21 mouse cellular contexts compared by ENCODE assay signal in the genomic region with DNA sequence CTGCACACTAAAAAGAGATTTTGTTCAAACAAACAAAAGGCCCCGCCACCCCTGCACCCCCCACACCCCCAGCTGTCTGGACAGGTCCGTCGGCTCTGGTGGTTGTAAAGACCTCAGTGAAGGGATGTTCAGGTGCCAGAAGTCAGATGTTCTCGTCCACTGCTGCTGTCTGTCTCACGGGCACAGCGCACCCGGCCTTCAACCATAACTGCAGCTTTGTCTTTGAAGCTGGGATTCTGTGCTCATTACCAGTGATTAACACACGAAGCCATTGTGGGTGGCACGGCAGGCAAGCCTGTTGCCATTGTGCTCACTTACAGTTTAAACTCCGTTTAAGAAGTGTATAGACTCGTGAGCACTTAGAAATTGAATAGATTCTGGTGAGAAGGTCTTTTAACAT.
DNase-seq lines count a peak whose midpoint lies in the region; ATAC-seq and TF ChIP-seq lines count a peak whose summit lies in the region.
"Had no signal": no experiment of that assay in that cellular context is flagged by ENCODE, and none has a peak within 500 bp of the region (broad histone marks: within the 10 kb centered on the region; RNA-seq: fewer than 3 reads in every experiment).

No protein-coding gene starts in this region.

- no peaks in the 10 kb centered on the region for H3K27me3 ChIP-seq in forebrain, embryonic 12.5 days
- H3K27me3 ChIP-seq in forebrain, embryonic 15.5 days = no peaks in the 10 kb centered on the region
- 0 out of 2 replicates have a peak, but pooled peaks cover 3% of the 10 kb centered on the region for H3K27me3 ChIP-seq in forebrain, embryonic 14.5 days (replicated peaks; ENCODE audit: control insufficient read depth, insufficient read depth, low read length)
- H3K27me3 ChIP-seq: heart, embryonic 13.5 days; hindbrain, embryonic 12.5 days; hindbrain, embryonic 15.5 days had no signal

- peak; percentile 39; the same call in 1 of the 2 replicates for ATAC-seq in forebrain, embryonic 12.5 days (ENCODE audit: low FRiP score)
- no peak for ATAC-seq in forebrain, embryonic 15.5 days (replicated peaks)
- peak; percentile 58; the same call in 1 of the 2 replicates for ATAC-seq in forebrain, embryonic 14.5 days
- ATAC-seq: intestine, postnatal 0 days had no signal

- intact Hi-C loops in left cerebral cortex, adult 2 months (cut with DNase I) = no loop called here

- no peaks in the 10 kb centered on the region for H3K9me3 ChIP-seq in forebrain, embryonic 12.5 days
- H3K9me3 ChIP-seq in forebrain, embryonic 15.5 days = no peaks in the 10 kb centered on the region
- H3K9me3 ChIP-seq in forebrain, embryonic 14.5 days (replicated peaks; ENCODE audit: control insufficient read depth, low read length) = no peaks in the 10 kb centered on the region
- H3K9me3 ChIP-seq: heart, embryonic 13.5 days; hindbrain, embryonic 12.5 days; hindbrain, embryonic 15.5 days had no signal

- peak; percentile 14 for DNase-seq in embryo, embryonic 10 days (ENCODE audit: low spot score)
- no peak for DNase-seq in embryo, embryonic 9.5 days (ENCODE audit: extremely low spot score)
- DNase-seq in forebrain, embryonic 14.5 days (ENCODE audit: low spot score) = peak; percentile 65
- DNase-seq in retina, embryonic 14.5 days (ENCODE audit: low spot score) = peak; percentile 67
- no peak for DNase-seq in left cerebral cortex, adult 2 months (ENCODE audit: extremely low spot score in 1 of 2, low spot score in 2 of 2)
- no peak for DNase-seq in right cerebral cortex, postnatal 14 days
- DNase-seq: adrenal gland, postnatal 10 days; adrenal gland, postnatal 36 days; cerebellum, adult 11 months; cerebellum, adult 8-10 months; cerebellum, postnatal 10 days; cerebellum, postnatal 36 days; gastrocnemius, postnatal 25 days; heart, adult 18-20 months; kidney, adult 2 months had no signal

- peak overlapping the region; percentile 29; the same call in 1 of the 2 replicates for H3K4me2 ChIP-seq in forebrain, embryonic 12.5 days
- H3K4me2 ChIP-seq in forebrain, embryonic 15.5 days (replicated peaks) = no peak overlapping the region; the same call in 1 of the 2 replicates
- no peak overlapping the region for H3K4me2 ChIP-seq in forebrain, embryonic 14.5 days (ENCODE audit: low read length)
- H3K4me2 ChIP-seq: heart, embryonic 13.5 days; hindbrain, embryonic 12.5 days; hindbrain, embryonic 15.5 days had no signal

- H3K4me3 ChIP-seq in forebrain, embryonic 12.5 days (replicated peaks) = no peak overlapping the region
- H3K4me3 ChIP-seq in forebrain, embryonic 15.5 days = no peak overlapping the region
- no peak overlapping the region for H3K4me3 ChIP-seq in forebrain, embryonic 14.5 days (ENCODE audit: low read depth, low read length)
- no peak overlapping the region for H3K4me3 ChIP-seq in left cerebral cortex, adult 2 months
- H3K4me3 ChIP-seq: heart, embryonic 13.5 days; hindbrain, embryonic 12.5 days; hindbrain, embryonic 15.5 days had no signal

- no peaks in the 10 kb centered on the region for H3K36me3 ChIP-seq in forebrain, embryonic 12.5 days (replicated peaks)
- no peaks in the 10 kb centered on the region for H3K36me3 ChIP-seq in forebrain, embryonic 15.5 days
- no peaks in the 10 kb centered on the region for H3K36me3 ChIP-seq in forebrain, embryonic 14.5 days (ENCODE audit: control insufficient read depth, insufficient read depth, low read length)
- H3K36me3 ChIP-seq: heart, embryonic 13.5 days; hindbrain, embryonic 12.5 days; hindbrain, embryonic 15.5 days had no signal

- no peak overlapping the region for H3K27ac ChIP-seq in forebrain, embryonic 12.5 days
- no peak overlapping the region for H3K27ac ChIP-seq in forebrain, embryonic 15.5 days (replicated peaks)
- H3K27ac ChIP-seq in forebrain, embryonic 14.5 days (ENCODE audit: low read depth, low read length) = no peak overlapping the region
- no peak overlapping the region for H3K27ac ChIP-seq in left cerebral cortex, adult 2 months
- H3K27ac ChIP-seq: heart, embryonic 13.5 days; hindbrain, embryonic 12.5 days; hindbrain, embryonic 15.5 days had no signal

- no peak overlapping the region for H3K9ac ChIP-seq in forebrain, embryonic 12.5 days
- no peak overlapping the region for H3K9ac ChIP-seq in forebrain, embryonic 15.5 days (replicated peaks)
- no peak overlapping the region for H3K9ac ChIP-seq in forebrain, embryonic 14.5 days (ENCODE audit: low read length)
- H3K9ac ChIP-seq: heart, embryonic 13.5 days; hindbrain, embryonic 12.5 days; hindbrain, embryonic 15.5 days had no signal

- WGBS in forebrain, embryonic 12.5 days = 11% methylated on average over 11 of the region's 11 CpGs
- WGBS in forebrain, embryonic 15.5 days = 5% methylated on average over 11 of the region's 11 CpGs
- 5% methylated on average over 11 of the region's 11 CpGs for WGBS in forebrain, embryonic 14.5 days

- H3K4me1 ChIP-seq in forebrain, embryonic 12.5 days = peaks cover 4% of the 10 kb centered on the region
- peaks cover 3% of the 10 kb centered on the region; the same call in 1 of the 2 replicates for H3K4me1 ChIP-seq in forebrain, embryonic 15.5 days
- peaks cover 3% of the 10 kb centered on the region; the same call in 1 of the 2 replicates for H3K4me1 ChIP-seq in forebrain, embryonic 14.5 days (ENCODE audit: control insufficient read depth, insufficient read depth, low read length)
- H3K4me1 ChIP-seq: heart, embryonic 13.5 days; hindbrain, embryonic 12.5 days; hindbrain, embryonic 15.5 days had no signal

- no peak for TF ChIP-seq CTCF in left cerebral cortex, adult 2 months (IDR thresholded peaks at IDR 0.05)

Comparison
In these comparisons a context has a peak if more than half of its experiments do, and no peak if none do; other contexts are left out.
1. DNase-seq: peak in embryo, embryonic 10 days (single experiment), forebrain, embryonic 14.5 days (single experiment) and retina, embryonic 14.5 days (single experiment); none in embryo, embryonic 9.5 days (single experiment), left cerebral cortex, adult 2 months (0 of 2) and right cerebral cortex, postnatal 14 days (single experiment).